Mouse (Mus musculus): ENCODE measurements around the gene Hoxc4. TPM values are rescaled to one million over a fixed set of nuclear protein-coding genes. Genes with fewer than 3 reads are reported as not detected.

Hoxc4 gene
- polyA plus RNA-seq, 1 experiment from 2014 or later: 1.1 TPM

DNA sequence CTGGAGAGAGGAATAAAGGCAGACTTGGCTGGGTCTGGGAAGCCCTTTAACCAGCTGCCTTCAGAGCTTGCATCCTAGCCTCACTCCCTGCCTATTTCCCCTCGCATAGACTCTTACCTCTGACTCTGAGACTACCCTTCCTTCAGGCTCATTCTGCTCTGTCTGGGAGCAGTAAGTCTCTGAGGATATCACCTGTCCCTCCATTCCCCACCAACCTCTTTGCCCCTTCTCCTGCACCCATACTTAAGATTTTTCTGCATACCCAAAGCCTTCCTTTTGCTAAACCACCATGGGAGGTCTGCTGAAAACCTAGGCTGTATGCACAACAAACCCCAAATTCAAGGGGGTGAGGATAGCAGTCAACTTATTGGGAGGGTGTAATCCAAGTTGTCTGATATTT, 38.8 kb upstream of the Hoxc4 start:
- no peaks in the 10 kb centered on the region for H3K36me3 ChIP-seq
- ATAC-seq (ENCODE audit: insufficient number of reproducible peaks, low FRiP score, low TSS enrichment, low read depth): no peak
- 0% methylated on average over 1 of the region's 1 CpGs for WGBS
- no peaks in the 10 kb centered on the region for H3K9me3 ChIP-seq (replicated peaks)
- no peak overlapping the region for H3K4me2 ChIP-seq (replicated peaks)
- H3K27me3 ChIP-seq: peaks cover 97% of the 10 kb centered on the region
- H3K9ac ChIP-seq: no peak overlapping the region
- peaks cover 20% of the 10 kb centered on the region for H3K4me1 ChIP-seq
- H3K4me3 ChIP-seq (replicated peaks): no peak overlapping the region
- H3K27ac ChIP-seq (replicated peaks): no peak overlapping the region

DNA sequence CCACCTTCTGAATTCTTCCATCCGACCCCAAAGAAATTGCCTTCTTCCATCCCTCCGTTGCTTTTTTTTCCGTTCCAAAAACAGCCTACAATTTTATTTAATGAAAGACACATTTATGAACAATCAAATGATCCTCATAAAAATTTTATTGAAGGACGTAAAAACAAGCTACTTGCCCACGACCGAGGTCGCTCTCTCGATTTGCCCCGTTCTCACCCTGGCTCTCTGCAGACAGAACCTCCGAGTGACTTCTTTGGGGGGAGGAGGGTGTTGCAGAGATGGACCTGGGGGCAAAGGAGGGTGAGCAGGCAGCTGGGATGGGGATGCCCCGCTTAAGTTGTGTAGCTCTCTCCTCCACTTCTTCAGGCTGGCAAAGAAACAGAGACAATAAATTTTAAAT, 38.4 kb upstream of the Hoxc4 start:
- Histone ChIP-seq H3K4me2 (replicated peaks) (no peak overlapping the region), H3K27ac (replicated peaks) (no peak overlapping the region), H3K36me3 (no peaks in the 10 kb centered on the region), H3K27me3 (peaks cover 97% of the 10 kb centered on the region), H3K9me3 (replicated peaks) (no peaks in the 10 kb centered on the region), H3K9ac (no peak overlapping the region), H3K4me3 (replicated peaks) (no peak overlapping the region), H3K4me1 (peaks cover 20% of the 10 kb centered on the region)
- 2% methylated on average over 11 of the region's 11 CpGs for WGBS
- no peak for ATAC-seq (ENCODE audit: insufficient number of reproducible peaks, low FRiP score, low TSS enrichment, low read depth)

DNA sequence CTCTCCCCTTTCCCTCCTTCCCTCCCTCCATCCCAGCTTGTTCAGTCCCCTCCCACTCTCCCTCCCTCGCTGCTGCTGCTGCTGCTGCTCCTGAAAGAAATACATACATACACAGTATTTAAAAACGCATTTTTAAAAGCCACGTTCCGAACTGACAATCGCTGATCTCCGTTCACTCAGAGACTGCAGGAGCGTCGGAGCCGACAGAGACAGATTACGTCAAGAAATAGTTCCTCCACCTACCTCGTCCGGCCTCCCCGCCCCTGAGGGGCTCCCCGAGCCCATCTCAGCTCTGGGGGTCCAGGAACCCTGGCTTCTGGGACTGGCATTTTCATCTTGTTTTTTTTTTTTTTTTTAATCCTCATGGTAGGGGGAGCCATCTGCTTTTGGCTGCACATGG, 37.8 kb upstream of the Hoxc4 start:
- H3K27ac ChIP-seq (replicated peaks): no peak overlapping the region
- no peak overlapping the region for H3K9ac ChIP-seq
- under 1% methylated on average over 14 of the region's 14 CpGs for WGBS
- H3K27me3 ChIP-seq: peaks cover 97% of the 10 kb centered on the region
- no peaks in the 10 kb centered on the region for H3K9me3 ChIP-seq (replicated peaks)
- H3K4me1 ChIP-seq: peaks cover 20% of the 10 kb centered on the region
- peak overlapping the region; percentile 34 for H3K4me2 ChIP-seq (replicated peaks)
- H3K36me3 ChIP-seq: no peaks in the 10 kb centered on the region
- peak overlapping the region; percentile 18 for H3K4me3 ChIP-seq (replicated peaks)
- ATAC-seq (ENCODE audit: insufficient number of reproducible peaks, low FRiP score, low TSS enrichment, low read depth): no peak

DNA sequence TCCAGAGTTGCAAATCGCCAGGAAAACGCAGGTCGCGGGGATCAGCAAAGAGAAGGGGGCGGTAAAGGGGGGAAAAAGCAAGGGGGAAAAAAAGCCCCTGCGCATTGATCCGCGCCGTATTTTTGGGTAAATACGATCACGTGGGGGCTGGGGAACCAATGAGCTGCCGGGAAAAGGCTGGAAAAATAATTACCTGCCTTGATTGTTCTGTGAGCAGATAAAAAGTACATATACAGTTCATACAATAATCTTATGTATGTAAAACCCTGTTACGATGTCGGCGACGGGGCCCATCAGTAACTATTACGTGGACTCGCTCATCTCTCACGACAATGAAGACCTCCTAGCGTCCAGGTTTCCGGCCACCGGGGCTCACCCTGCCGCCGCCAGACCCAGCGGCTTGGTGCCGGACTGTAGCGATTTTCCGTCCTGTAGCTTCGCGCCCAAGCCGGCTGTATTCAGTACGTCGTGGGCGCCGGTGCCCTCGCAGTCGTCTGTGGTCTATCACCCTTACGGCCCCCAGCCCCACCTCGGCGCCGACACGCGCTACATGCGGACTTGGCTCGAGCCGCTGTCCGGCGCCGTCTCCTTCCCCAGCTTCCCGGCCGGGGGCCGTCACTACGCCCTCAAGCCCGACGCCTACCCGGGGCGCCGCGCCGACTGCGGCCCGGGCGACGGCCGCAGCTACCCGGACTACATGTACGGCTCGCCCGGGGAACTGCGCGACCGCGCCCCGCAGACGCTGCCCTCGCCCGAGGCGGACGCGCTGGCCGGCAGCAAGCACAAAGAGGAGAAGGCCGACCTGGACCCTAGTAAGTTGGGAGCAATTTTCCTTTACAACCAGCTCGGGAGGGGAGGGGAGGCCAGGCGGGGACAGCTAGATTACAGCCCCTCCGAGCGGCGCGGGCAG, 37.1 kb upstream of the Hoxc4 start:
- H3K4me1 ChIP-seq: peaks cover 17% of the 10 kb centered on the region
- no peaks in the 10 kb centered on the region for H3K36me3 ChIP-seq
- no peak for ATAC-seq (ENCODE audit: insufficient number of reproducible peaks, low FRiP score, low TSS enrichment, low read depth)
- peak overlapping the region; percentile 18 for H3K4me3 ChIP-seq (replicated peaks)
- H3K4me2 ChIP-seq (replicated peaks): peak overlapping the region; percentile 34
- H3K27ac ChIP-seq (replicated peaks): no peak overlapping the region
- H3K27me3 ChIP-seq: peaks cover 97% of the 10 kb centered on the region
- no peaks in the 10 kb centered on the region for H3K9me3 ChIP-seq (replicated peaks)
- no peak overlapping the region for H3K9ac ChIP-seq
- under 1% methylated on average over 88 of the region's 88 CpGs for WGBS

DNA sequence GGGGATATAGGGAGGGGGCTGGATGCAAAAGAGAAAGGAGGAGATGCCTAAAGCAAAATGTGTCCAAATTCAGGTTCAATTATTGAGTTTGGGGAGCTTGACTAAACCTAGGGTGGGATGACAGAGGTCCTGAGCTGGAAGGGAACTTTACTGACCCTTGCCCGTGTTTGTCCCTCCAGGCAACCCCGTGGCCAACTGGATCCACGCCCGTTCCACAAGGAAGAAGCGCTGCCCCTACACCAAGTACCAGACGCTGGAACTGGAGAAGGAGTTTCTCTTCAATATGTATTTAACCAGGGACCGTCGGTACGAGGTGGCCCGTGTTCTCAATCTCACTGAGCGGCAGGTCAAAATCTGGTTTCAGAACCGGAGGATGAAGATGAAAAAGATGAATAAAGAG, 35.0 kb upstream of the Hoxc4 start:
- Histone ChIP-seq H3K27ac (replicated peaks) (no peak overlapping the region), H3K9ac (no peak overlapping the region), H3K4me1 (peaks cover 10% of the 10 kb centered on the region), H3K4me2 (replicated peaks) (no peak overlapping the region), H3K36me3 (no peaks in the 10 kb centered on the region), H3K4me3 (replicated peaks) (no peak overlapping the region), H3K9me3 (replicated peaks) (no peaks in the 10 kb centered on the region), H3K27me3 (peaks cover 97% of the 10 kb centered on the region)
- 1% methylated on average over 12 of the region's 12 CpGs for WGBS
- ATAC-seq (ENCODE audit: insufficient number of reproducible peaks, low FRiP score, low TSS enrichment, low read depth): no peak

DNA sequence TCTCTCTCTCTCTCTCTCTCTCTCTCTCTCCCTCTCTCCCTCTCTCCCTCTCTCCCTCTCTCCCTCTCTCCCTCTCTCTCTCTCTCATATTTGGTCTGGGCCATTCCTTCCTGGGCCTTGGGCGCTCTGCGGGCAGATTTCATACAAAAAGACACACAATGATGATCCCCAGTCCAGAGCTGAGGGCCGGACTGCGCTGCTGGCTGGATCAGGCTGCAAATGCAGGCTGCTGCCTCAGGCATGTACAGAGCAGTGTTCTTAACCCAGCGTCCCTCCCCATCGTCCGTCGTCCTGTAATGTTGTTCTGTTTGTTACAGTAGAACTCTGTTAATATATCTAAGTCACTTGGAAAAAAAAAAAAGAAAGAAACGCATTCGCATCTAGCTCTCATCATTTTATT, 34.2 kb upstream of the Hoxc4 start:
- ATAC-seq (ENCODE audit: insufficient number of reproducible peaks, low FRiP score, low TSS enrichment, low read depth): no peak
- Histone ChIP-seq H3K36me3 (no peaks in the 10 kb centered on the region), H3K9me3 (replicated peaks) (no peaks in the 10 kb centered on the region), H3K27me3 (peaks cover 97% of the 10 kb centered on the region), H3K9ac (no peak overlapping the region), H3K27ac (replicated peaks) (no peak overlapping the region), H3K4me3 (replicated peaks) (no peak overlapping the region), H3K4me2 (replicated peaks) (no peak overlapping the region), H3K4me1 (peaks cover 10% of the 10 kb centered on the region)
- WGBS: 2% methylated on average over 10 of the region's 10 CpGs

DNA sequence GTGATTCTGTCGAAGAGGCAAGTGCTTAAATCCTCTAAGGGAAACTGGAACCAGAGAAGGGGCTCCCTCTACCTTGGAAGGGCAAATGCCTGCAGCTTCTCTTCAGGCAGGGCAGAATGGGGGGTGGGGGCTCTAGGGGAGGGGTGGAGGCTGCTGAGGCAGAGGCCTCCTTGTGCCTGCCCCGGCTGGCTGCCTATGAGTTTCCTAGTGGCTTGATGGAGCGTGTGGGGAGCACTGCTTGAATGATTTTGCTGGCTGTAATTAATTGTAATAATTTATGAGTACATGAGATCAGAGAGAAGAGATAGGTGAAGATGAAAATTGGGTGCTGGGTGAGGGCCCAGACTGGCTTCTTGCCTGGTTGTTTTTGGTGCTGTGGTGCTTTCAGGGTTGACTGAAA, 33.8 kb upstream of the Hoxc4 start:
- Histone ChIP-seq H3K4me3 (replicated peaks) (no peak overlapping the region), H3K36me3 (no peaks in the 10 kb centered on the region), H3K9me3 (replicated peaks) (no peaks in the 10 kb centered on the region), H3K27ac (replicated peaks) (no peak overlapping the region), H3K9ac (no peak overlapping the region), H3K4me1 (peaks cover 10% of the 10 kb centered on the region), H3K4me2 (replicated peaks) (no peak overlapping the region), H3K27me3 (peaks cover 97% of the 10 kb centered on the region)
- 7% methylated on average over 3 of the region's 3 CpGs for WGBS
- ATAC-seq (ENCODE audit: insufficient number of reproducible peaks, low FRiP score, low TSS enrichment, low read depth): no peak

DNA sequence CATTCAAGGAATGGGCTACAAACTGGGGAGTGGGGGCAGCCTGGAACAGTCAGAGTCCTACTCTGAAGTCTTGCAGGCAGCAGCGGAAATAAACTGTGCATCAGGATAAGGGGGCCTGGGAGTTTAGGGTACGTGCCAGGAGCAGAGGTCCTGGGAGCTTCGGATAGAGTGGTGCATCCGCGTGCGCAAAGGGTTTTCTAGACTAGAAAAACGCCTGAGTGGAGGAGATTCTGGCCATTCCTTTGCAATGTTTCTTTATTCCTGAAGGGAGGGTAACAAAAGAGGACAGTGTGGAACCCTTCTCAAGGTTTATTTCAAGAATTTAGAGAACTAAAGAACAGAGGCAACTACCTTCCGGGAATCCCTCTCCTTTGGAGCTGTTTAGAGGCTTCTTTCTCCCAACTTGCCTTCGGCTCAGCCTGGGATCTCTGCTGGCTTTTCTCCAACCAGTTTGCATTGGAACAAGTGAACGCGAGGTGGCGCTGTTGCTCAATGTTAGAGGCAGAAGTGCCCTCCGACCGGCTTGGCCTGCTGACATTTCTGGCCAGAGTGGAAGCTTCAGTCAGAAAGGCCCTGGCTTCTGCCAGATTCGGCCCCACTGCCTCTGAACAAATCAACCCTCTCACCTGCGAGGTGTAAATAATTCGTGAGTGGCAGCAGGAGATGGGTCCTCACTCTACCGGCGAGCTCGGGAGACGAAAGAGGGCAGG, 31.5 kb upstream of the Hoxc4 start:
- peaks cover 95% of the 10 kb centered on the region for H3K27me3 ChIP-seq
- peak; percentile 39; the same call in 1 of the 2 replicates for ATAC-seq (ENCODE audit: insufficient number of reproducible peaks, low FRiP score, low TSS enrichment, low read depth)
- H3K4me1 ChIP-seq: peaks cover 6% of the 10 kb centered on the region; the same call in 1 of the 2 replicates
- H3K4me3 ChIP-seq (replicated peaks): no peak overlapping the region
- H3K4me2 ChIP-seq (replicated peaks): no peak overlapping the region
- WGBS: 2% methylated on average over 21 of the region's 21 CpGs
- H3K36me3 ChIP-seq: no peaks in the 10 kb centered on the region
- no peak overlapping the region for H3K27ac ChIP-seq (replicated peaks)
- no peaks in the 10 kb centered on the region for H3K9me3 ChIP-seq (replicated peaks)
- H3K9ac ChIP-seq: no peak overlapping the region

DNA sequence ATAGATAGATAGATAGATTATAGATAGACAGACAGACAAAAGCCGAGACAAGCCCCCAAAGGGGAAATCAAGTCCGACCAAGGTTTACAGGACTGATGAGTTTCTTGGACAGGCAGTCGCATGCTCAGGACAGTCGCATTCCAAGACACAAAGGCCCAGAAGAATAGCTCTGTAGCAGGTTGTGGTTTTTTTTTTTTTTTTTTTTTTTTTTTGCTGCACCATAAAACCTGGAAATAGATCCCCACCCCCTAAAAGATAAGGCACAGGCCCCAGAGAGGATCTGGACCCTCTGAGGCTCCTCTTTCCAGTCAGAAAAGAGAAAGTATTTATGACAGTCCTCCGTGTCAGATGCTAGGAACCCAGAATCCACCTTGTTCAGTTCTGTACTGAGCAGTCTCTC, 30.7 kb upstream of the Hoxc4 start:
- H3K9me3 ChIP-seq (replicated peaks): no peaks in the 10 kb centered on the region
- no peak overlapping the region for H3K4me3 ChIP-seq (replicated peaks)
- H3K4me2 ChIP-seq (replicated peaks): no peak overlapping the region
- ATAC-seq (ENCODE audit: insufficient number of reproducible peaks, low FRiP score, low TSS enrichment, low read depth): no peak
- peaks cover 96% of the 10 kb centered on the region for H3K27me3 ChIP-seq
- WGBS: 14% methylated on average over 5 of the region's 5 CpGs
- no peak overlapping the region for H3K9ac ChIP-seq
- H3K27ac ChIP-seq (replicated peaks): no peak overlapping the region
- H3K4me1 ChIP-seq: peaks cover 6% of the 10 kb centered on the region; the same call in 1 of the 2 replicates
- H3K36me3 ChIP-seq: no peaks in the 10 kb centered on the region

DNA sequence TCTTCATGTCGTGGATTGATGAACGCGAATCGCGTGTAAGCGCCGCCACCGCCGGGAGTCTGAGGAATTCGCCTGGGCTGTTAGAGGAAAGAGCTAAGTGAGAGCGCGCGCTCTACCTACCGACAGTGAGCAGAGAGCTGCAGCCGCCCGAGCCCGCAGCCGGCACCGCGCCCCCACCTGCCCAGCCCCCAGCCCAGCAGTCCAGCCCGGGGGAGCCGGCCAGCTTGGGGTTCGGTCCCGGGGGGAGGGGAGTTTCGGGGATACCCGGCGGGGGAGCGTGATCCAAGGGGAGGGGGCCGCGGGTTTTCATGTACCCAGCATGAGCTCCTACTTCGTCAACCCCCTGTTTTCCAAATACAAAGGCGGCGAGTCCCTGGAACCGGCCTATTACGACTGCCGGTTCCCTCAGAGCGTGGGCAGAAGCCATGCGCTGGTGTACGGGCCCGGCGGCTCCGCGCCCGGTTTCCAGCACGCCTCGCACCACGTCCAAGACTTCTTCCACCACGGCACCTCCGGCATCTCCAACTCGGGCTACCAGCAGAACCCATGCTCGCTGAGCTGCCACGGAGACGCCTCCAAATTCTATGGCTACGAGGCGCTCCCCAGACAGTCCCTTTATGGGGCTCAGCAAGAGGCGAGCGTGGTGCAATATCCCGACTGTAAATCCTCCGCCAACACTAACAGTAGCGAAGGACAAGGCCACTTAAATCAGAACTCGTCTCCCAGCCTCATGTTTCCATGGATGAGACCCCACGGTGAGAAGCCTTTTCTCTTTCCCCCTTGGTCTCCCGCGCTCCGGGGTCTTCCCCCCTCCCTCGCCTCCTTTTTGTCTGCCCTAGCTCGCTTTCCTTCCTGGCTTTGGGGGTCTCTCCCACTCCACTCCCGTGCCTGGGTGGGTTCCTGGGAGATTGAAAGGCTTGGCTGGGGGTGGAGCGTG, 28.0 kb upstream of the Hoxc4 start, which contains the start of gene Hoxc8:
TSS of gene Hoxc8 (plus strand) at position 147 of the 937 bp plus-strand sequence.
- Histone ChIP-seq H3K4me1 (peaks cover 6% of the 10 kb centered on the region; the same call in 1 of the 2 replicates), H3K9me3 (replicated peaks) (no peaks in the 10 kb centered on the region), H3K36me3 (no peaks in the 10 kb centered on the region), H3K9ac (no peak within 1 kb of the TSS), H3K27ac (replicated peaks) (no peak within 1 kb of the TSS), H3K27me3 (peaks cover 96% of the 10 kb centered on the region), H3K4me3 (replicated peaks) (peak within 1 kb of the TSS; percentile 17), H3K4me2 (replicated peaks) (no peak within 1 kb of the TSS; the same call in 1 of the 2 replicates)
- ATAC-seq (ENCODE audit: insufficient number of reproducible peaks, low FRiP score, low TSS enrichment, low read depth): no peak
- 2% methylated on average over 69 of the region's 69 CpGs for WGBS

Measured in embryonic facial prominence, embryonic 15.5 days (tissue).